Mouse (Mus musculus) cerebellum, postnatal 25 days (tissue): ENCODE results near the gene Lrrc3.
"Not testable (repeated sequence)": the region's sequence is repeated elsewhere in the genome, so short reads cannot be mapped to it uniquely, and the experiment has no call there.

ENCODE experiments used
- DNase-seq, 2 experiments: peaks; one replicate each; pipeline ENCODE4 v3.0.0; 2021; ENCODE audit warnings: mixed read lengths in 2 of 2

Lrrc3 gene

DNA sequence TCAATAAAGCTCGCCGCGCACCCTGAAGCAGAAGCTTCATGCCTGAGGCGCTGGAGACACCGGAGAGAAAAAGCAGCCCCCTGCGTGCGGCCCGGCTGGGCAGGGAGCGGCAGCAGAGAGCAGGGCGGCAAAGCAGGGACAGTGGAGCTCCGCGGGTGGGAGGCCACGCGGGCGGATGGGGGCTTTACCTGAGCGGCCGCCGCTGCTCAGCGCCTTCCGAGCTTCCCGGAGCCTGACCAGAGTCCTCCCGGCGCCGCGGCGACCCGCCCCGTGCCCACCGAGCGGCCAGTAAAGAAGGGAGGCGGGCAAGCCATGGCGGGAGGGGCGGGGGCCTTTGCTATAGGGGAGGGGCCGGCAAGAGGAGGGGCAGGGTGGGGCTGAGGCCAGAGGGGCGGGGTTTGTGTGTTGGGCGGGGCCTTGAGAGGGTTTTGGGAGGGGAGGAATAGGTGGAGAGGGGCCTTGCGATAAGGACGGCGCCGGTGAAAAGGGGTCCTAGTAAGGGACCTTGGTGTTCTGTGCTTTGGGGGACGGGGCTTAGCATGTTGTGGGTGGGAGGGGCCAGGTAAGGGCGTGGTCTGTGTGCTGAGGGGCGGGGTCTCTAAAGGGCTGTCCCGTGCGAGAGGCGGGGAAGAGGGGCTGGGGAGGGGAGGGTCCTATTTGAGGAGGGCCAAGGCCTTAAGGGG lies at the start of gene Lrrc3:
TSS of gene Lrrc3 (minus strand) at position 326 of the 683 bp plus-strand sequence.
- peak; percentile 74 to 82 for DNase-seq

DNA sequence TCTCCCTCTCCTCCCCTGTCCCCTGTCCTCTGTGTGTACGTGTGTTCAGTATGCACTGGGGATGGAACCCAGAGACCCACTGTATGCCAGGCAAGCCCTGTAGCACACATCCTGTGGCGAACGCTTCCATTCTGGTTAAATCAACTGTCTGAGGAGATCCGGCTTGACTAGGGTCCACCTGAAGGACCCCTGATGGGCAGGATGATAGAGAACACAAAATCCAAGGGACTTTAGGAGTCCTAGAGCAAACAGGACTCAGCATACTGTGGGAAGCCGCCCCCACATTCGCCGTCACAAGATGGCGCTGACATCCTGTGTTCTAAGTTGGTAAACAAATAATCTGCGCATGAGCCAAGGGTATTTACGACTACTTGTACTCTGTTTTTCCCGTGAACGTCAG lies 48.1 kb upstream of the Lrrc3 start:
- not testable (repeated sequence) for DNase-seq

DNA sequence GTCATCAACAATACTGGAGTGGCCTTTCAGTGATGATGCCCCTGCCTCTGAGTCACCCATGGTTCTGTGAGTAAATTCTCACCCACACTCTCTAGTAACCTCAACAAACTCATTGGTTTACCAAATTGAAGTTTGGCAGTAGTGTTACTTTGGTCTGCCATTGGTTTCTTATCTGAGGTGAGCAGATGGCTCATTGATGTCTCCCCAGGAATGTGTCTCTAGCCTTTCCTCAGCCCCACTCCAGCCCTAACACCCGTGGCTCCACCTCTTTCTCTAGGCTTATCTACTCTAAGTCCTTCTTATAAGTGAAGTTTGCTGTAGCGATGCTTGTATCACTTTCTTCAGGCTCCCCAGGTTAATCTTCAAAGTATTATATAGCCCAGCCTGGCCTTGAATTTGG lies 37.3 kb upstream of the Lrrc3 start:
- no peak for DNase-seq

DNA sequence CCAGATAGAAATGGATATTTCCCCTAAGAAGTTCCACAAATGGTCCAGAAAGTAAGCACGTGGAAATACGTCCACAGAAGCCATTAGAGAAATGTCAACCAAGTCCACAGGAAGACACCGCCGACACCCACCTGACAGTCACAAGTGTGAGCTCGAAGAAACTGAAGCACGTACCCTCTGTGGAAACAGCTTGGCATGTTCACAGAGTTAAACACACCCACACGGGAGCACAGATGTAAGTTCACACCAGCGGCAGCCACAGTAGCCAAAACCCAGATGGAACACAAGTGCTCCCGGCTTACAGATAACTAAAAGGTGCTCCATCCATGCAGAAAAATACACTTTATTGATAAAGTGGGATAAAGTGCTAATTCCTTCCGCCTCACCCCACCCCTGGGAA lies 25.0 kb upstream of the Lrrc3 start:
- no peak for DNase-seq

DNA sequence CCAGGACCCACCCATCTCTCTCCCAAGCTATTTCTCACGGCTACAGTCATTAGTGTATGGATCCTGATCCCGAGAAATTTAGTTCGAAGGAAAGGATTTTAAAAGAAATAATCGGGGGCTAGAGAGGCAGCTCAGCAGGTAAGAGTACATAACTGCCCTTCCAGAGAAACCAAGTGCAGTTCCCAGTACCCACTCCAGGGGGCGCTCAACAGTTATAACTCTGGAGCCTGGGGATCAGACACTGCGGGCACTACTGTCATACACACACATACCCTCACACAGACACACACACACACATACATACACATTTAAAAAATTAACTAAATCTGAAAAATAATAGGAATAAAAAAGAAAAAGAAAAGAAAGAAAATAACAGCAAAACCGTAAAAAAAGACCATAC lies 23.8 kb upstream of the Lrrc3 start:
- peak; percentile 55 to 74 for DNase-seq

DNA sequence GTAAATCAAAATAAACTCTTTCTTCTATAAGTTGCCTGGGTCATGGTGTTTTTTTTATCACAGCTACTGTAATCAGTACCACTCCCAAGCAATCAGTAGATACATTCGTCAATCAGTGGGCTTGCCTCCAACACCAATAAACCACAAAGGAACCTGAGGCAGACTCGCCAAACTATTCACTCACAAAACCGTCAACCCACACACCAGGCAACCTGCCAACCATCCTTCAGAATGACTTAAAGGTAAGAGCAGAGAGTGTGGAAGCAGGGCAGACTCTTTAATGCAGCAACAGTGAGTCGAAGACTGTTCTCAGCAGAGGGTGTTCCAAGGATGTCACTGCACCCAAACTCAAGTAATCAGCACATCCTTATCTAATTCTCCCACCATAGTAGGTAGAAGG lies 20.3 kb upstream of the Lrrc3 start:
- no peak for DNase-seq

DNA sequence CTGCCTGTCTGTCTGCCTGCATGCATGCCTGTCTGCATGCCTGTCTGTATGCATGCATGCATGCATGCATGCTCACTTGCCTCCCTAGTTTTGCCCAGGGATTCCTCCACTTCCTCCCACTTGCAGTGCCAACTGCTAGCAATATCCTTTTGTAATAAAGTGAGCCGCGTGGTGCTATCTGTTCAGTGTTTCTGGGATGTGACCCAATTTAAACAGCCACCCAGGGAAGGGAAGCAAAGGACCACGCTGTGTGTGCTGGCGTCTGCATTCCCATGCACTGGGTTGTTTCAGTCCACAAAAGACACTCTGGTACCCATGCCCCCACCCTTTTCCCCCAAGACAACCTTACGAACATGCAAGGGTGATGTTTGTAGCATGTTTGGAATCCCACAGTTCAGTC lies 18.7 kb upstream of the Lrrc3 start:
- no peak for DNase-seq

DNA sequence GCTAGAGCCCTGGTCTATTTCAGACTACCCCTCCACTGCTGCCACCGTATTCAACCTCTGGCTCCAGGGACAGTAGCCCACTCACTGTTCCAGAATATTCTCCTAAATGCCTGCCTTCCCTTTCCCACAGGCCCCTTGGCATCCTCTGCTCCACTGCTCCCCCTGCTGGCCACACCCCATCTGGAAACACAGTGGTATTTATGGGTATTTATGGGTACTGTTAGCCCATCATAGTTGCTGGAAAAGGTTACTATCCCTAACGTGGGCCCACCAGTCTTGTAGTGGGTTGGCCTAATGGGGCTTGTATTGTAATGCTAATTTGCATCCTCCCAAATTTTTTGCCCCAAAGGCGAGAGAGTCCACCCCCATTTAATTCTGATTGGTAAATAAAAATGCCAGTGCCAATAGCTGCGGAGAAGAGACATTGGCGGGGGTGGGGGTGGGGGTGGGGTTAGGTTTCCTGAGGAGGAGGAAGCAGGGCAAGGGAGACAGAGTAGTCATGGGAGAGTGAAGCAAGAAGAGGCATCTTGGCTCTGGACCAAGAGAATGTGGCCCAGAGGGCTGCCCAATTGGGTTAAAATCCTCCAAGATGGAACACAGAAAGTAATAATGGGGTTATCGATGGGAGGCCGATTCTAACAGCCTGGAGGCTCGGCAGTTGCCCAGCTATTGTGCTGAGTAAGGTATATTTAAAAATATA lies 14.4 kb upstream of the Lrrc3 start:
- DNase-seq: peak; percentile 52 to 77

DNA sequence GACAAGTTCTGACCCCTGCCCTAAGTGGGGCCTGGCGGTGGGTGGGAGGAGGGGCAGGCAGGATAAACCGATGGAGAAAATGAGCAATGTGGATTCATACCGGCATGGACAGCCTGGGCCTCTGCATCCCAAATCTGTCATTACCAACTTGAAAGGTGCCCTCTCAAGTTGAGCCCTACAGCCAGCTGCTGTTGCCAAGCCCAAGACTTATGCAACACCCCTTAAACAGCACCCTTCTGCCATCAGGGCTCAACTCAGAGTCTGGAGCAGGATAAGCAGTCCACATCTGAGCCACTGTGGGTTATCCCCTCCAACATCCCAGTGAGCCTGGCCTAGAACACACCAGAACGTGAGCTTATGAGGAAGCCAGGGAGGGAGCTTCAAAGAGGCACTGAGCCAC lies 11.0 kb upstream of the Lrrc3 start:
- no peak for DNase-seq

DNA sequence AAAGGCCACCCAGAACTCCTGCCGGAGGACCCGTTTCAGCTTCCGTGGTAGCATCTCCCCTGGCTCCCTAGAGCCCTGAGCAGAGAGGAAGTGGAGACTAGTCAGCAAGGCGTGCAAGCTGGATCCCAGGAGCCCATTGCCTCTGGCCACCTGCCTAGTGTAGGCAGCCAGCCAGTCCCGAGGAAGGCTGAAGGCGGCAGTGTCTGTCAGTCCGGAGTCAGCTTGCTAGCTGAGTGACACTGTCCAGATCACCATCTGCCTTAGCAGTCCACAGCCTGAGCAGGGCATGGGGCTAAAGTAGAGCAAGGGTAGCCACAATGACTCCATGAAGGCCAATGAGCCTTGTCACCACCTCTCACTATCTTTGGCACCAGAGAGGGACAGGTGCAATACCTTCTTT lies 10.3 kb upstream of the Lrrc3 start:
- DNase-seq: peak; percentile 45 to 54

DNA sequence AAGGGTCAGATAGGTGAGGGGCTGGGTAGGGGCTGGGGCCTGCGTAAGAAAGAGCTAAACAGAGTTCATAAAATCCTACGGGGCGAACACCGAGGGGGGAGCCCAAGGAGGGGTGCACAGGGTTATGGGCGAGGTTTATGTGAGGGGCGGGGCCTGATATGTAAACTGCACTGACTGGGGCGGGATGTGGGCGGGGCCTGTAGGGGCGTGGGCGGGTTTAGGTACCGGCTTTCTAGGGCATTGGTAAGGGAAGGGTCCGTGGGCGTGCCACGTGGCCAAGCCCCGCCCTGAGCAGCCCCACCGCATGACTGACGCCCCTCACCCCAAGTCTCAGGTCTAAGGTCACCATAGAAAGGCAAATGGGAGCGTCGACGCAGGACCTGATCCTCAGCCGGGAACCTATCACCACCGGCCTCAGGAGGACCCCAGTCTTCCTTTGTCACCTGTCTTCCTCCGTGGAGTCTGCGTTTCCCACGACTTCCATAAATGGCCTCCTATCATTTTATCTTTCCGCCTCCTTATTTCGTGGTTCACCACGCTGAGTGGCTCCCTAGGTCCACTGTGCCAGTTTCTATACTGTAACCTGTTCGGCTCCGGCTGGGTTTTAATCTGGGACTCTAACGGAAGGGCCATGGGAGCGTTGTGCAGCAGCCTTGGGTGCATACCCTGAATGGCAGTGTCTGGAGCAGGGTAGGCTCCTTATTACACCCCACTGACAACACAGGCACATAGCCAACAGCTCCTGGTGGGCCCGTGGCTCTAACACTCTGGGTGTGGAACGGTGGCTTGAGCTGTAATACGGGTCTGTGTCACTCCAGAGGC lies 769 bp upstream of the Lrrc3 start:
- DNase-seq: peak; percentile 67 to 80

DNA sequence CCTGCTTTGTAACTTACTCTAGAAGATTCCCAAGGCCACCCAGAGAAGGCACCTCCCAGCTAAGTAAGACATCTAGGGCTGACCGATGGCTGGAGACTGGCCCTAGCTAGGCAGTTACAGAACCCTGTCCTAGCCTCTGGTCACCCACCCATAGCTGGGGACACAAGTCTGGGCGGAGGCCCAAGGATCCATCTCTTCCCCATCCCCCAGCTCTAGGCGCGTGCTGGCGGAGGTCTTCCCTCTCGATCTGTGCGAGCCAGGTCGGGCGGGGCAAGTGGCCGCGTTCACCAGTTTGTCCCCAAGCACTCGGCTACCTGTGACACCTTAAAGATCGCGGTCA lies 495 bp downstream of the Lrrc3 start:
- no peak for DNase-seq

DNA sequence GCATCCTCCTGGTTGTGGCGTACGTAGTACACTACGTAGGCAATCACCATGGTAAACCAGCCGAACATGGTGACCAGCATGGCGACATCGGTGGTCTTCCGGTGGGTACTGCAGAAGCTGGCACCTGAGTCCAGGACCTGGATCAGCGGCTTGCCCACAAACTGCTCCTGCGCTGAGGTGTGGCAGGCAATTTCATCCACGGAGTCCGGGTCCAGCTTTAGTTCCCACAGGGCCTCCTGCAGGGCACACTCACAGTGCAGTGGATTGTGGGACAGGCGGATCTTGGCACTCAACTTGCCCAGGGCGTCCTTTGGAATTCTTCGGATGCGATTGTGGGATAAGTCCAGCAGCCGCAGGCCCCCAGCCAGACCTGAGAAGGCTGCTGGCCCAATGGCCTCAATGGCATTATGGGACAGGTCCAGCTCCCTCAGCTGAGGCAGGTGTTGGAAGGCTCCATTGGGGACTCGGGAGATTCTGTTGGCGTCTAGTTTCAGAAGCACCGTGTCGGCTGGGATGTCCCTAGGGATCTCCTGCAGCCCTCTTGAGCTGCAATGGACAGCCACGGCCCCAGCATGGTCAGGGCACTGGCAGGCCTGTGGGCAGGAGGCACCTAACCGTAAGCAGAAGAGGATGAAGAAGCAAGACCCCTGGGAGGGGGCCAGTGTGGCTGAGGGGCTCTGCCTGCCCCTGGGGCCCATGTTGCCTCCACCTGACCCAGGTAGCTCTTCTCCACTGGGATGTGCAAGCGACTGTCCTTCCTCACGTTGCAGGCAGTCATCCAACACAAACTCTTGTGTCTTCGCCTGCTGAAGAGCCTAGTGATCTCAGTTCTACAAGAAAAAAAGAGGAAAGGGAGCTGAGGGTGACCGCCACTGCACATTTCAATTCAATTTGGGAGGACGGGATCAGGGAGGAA lies 1.2 kb downstream of the Lrrc3 start:
- DNase-seq: no peak

DNA sequence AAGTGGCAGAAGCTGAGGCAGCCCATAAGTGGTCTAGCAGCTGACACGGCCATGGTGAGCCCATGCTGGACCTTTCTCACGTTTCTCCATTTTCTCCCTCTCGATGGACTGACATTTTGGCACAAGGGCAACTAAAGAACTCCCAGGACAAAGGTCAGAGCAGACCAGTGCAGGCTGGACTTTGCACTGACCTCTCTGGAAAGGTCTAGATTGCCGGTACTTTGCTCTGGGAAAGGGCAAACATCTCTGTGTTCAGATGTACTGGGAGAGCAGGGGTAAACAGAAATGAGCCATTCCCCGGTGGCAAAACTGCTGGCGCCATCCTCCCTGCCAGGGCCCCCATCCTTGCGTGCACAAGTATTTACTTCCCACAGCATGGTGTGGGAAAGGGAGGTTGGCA lies 2.2 kb downstream of the Lrrc3 start:
- DNase-seq: no peak

DNA sequence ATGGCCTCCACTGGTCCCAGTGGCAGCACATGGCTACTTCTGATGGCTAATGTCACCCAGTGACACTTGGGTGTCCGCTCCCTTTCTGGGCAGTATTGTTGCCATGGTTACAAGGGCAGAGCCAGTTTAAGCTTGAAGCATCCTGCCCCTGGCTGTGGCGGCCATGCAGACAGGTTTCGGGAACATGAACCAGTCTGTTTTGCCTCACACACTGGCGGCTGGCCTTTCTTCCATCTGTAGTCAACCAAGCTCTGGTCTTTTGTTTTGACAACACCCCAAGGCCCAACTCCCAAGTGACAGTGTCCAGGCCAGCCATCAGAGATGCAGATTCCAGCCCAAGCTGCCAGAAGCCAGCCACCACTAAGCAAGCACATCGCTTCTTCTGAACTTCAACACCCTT lies 6.8 kb downstream of the Lrrc3 start:
- DNase-seq: no peak

DNA sequence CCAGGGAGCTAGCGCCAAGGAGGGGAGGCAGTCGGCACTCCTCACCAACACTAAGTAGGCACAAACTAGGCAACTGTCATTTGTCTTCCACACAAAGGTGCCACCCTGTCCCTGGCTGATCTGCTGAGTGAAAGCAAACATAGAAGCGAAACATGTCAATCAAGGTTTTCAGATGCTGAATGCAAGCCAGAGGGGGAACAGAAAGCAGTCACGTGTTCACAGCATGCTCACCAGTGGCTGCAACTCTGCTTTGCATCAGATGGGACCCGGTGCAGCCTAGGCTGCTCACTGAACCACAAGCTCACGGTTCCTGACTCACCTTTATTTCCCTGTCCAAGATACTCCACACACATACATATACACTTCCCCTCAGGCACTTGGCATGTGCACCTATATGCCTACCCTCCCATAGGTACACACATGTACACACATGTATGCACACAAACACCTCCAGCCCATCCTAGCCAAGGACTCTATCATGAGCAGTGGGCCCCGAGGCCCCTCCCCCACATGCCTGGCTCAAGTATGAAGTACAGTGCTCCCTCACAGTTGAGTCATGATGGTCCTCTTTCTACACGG lies 11.3 kb downstream of the Lrrc3 start:
- no peak for DNase-seq

DNA sequence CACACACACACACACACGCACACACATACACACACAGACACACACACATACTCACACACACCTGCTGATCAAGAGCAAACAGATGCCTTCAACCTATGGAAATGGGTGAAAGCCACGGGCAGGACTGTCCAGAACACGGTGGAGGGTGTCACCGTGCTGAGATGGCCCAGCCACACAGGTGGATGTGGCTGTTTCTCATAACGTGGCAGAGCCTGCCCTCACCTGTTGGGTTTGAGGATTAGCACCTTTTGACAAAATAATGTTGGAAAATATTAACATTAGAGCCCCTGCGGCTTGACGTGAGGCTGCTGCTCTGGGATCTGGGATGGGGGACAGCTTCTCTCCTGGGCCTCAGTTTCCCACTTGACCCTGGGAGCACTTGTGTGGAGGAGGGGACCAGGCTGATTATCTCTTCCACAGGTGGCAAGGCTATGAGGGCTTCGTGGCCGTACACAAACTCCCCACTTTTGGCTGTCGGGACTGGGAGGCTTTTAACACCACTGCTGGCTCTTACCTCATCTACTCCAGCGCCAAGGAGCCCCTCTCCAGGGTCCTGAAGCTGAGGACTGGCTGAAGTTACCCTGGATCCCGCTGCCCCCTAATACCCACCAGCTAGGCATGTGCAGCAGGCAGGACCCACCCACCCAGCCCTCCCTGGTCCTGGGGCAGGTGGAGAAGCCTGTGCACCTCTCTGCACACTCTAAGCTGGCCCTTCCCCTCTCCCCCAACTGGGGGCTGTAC lies 16.2 kb downstream of the Lrrc3 start:
- peak in 1 of 2 experiments; percentile 36 for DNase-seq

DNA sequence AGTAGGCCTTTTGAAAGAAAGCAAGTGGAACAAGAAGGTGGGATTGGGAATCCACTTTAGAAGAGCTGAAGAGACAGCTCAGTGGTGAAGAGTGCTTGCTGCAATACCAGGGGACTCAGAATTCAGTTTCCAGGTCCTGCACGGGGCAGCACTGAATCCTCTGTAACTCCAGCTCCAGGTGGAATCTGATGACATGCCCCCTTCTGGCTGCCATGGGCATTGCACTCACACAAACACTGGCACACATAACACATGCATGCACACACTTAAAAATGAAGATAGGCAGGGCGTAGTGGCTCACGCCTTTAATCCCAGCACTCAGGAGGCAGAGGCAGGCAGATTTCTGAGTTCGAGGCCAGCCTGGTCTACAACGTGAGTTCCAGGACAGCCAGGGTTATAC lies 19.8 kb downstream of the Lrrc3 start:
- no peak for DNase-seq

DNA sequence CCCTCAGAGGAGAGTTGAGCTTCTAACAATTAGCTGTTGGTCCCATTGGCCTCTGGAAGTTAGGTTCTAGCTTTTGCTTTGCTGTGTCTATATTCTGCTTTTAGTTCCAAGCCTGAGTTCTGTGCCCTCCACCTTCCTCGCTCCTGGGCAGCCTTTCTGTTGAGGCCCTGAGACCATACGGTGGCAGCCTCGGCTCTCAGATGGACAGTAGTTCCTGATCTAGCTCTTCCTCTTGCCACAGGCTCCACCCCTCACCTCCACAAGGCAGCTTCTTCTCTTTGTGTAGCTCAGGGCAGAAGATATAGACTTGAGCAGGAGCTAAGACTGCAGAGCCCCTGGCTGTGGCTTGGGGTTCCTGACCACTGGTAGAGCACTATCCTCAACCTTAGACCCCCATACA lies 22.0 kb downstream of the Lrrc3 start:
- no peak for DNase-seq

DNA sequence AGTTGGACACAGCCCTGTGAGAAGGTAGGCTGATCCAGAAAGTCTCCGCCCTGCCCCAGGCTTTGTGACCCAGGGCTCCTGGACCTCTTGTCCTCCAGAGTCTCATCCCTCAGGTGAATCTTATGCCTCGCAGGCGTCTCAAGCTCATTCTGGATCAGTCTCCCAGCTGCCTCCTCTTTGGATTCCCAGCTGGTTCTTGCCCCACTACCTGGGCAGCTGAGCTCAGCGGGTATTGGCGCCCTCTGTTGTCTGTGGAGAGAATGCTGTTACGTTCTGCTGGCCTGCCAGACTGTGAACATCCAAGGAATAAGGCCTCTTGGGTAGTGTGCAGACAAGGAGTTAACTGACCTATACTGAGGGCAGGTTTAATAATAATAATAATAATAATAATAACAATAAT lies 23.4 kb downstream of the Lrrc3 start:
- peak in 1 of 2 experiments; percentile 45 for DNase-seq

DNA sequence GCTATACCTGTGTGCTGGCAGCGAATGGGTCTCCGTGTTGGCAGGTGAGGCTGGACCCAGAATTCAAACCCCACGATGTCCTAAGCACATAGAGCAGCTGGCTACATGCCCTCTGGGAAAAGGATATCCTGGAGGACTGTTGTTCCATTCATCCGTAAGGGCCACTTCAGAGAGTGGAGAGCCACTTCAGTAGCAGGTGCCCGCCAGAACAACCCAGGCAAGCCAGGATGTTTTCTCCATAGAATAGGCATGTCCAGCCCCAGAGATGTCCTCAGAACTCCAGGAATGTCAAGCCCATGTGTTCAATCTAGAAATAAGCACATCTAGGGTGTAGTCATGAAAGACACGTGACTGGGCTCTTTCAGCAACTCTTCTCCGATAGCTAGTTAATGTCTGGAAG lies 32.7 kb downstream of the Lrrc3 start:
- no peak for DNase-seq

DNA sequence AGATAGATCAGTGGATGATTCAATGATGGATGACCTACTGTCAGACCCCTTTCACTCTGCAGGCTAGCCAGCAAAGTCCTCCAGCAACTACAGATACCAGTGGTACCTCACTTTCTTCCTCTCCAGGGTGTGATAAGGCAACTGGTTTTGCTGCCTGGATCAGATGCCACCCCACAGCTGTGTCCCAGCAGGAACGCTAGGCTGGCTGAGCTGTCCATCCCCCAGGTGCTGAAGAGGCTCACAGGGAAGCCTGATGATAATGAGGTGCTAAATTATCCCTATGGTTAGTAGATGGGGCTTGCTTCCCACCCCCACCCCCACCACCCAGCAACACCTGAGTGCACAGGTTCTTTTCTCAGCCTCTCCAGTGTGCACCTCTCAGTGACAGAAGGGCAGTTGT lies 34.8 kb downstream of the Lrrc3 start:
- no peak for DNase-seq
